Mouse (Mus musculus): ENCODE measurements at regions not wholly inside any gene's neighbourhood (a gene's known extent, or its start where the extent isn't known, plus 50 kb on each side); places are given as distances from the start of the nearest gene placed in this dataset.

DNA sequence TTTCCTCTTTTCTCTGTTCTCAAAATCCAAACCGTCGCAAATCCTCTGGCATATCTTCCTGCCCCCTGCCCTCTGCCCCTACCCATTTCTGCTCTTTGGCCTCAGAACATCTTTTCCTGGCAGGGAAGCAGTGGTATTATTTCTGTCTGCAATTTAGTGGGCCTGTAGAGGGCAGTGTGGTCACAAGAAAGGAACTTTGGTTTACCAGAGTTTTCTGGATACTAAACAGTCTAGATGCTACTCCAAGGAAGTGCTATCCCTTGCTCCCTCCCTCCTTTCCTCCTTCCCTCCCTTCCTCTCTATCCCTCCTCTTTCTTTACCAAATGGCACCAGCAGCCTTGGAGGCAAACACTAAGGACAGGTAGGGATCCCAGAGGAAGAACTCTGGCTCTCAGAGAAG is 134.9 kb downstream of the Edem1 start:
- TF ChIP-seq CTCF (IDR thresholded peaks at IDR 0.05; ENCODE audit: borderline replicate concordance, insufficient read depth, low read depth, low read length): no peak; the same call in 1 of the 2 replicates
- no peak for TF ChIP-seq POLR2A (IDR thresholded peaks at IDR 0.05; ENCODE audit: borderline replicate concordance, insufficient read depth, low read length)
